Mouse (Mus musculus) T-helper 17 cell (primary cell): ENCODE results near the gene Btbd9.
"Not testable (repeated sequence)": the region's sequence is repeated elsewhere in the genome, so short reads cannot be mapped to it uniquely, and the experiment has no call there.

ENCODE experiments used
- in situ Hi-C, 2 experiments: fragments of 300-600 bp; cut with MboI, MseI; formaldehyde crosslinking; loops; 1 replicate in 1 of 2; 2 replicates in 1 of 2; pipeline ENCODE4 v1.15.1; 2025; ENCODE audit warnings: high pct_unique_total_duplicates in 2 of 2

The Btbd9 gene

DNA sequence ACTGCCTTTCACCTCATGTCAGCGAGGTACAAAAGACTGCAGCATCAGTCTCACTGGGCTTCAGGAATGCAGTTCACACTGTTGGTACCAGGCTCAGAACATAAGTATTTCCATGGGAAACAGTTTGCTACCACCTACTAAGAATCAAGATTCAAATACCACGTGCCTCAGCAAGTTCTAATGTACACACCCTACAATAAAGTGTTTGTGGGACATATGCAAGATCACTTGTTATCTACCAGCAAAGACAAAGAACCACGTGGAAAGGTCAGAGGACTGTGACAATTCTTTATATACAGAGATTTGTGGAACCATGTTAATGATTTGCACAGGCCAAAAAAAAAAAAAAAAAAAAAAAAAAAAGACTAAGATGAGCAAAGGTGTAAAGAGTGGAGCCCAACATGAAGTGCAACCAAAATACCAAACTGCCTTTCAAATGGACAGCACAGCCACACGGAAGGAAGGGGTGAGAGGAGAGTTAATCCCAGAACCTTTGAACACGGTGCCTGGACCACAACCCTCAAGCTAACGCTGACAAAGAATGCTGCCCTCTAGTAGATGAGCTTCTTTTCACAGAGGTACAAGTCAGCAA lies 12.7 kb downstream of the Btbd9 start:
- in situ Hi-C loops: no loop called here

DNA sequence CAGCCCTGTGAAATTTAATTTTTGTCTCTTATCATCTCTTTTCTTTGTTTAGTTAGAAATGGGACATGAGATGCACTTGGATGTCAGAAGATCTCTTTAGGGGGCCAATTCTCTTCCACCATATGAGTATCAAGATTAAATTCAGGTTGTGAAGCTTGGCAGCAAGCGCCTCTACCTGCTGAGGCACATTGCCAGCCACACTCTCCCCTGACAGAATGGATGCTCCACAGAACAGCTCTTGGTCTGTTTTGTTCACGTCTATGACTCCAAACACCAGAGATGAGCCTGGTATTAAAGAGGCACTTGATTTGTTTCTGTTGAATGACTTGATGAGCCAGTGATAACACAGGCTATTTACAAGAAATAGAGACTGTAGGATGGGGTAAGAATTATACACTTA lies 13.5 kb downstream of the Btbd9 start:
- in situ Hi-C loops: no loop called here

GRCm38 (mm10) chr17:30559536-30559935 lies 16.8 kb downstream of the Btbd9 start:
- in situ Hi-C loops: no loop called here

DNA sequence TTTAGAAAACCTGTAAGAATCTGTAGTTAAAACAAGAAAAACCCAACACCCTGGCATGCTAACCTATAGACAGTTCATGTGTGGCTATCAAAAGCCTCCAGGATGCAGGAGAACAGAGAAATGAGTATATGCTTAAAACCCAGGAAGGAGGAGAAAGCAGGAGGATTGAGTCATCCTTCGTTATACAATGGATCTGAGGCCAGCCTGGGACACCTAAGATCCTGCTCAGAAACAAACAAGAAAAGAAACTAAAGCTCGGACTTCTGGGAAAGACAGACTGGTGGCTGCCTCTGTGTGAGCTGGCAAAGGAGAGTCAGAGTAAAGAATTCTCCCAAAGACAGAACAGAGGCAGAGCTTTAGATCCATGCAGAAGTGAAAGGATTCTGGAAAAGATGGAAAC lies 17.7 kb downstream of the Btbd9 start:
- in situ Hi-C loops: no loop called here

DNA sequence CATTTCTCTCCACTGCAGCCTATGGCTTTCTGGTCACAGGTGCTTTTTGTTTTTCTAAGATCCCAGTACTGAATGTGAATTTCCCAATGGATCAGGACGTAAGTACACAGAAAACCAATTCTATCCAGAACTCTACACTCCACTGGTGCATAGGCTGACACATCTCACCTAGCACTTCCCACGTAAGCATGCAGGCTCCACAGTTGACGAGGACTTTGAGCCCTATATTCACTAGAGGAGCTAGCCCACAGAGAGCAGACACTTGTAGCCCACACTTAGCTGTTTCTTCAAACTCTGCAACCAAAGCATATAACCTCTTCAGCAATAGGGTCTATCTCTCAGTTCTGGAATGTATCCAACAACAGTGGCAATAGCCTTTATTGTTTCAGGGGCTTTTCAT lies 19.8 kb downstream of the Btbd9 start:
- in situ Hi-C loops: no loop called here

DNA sequence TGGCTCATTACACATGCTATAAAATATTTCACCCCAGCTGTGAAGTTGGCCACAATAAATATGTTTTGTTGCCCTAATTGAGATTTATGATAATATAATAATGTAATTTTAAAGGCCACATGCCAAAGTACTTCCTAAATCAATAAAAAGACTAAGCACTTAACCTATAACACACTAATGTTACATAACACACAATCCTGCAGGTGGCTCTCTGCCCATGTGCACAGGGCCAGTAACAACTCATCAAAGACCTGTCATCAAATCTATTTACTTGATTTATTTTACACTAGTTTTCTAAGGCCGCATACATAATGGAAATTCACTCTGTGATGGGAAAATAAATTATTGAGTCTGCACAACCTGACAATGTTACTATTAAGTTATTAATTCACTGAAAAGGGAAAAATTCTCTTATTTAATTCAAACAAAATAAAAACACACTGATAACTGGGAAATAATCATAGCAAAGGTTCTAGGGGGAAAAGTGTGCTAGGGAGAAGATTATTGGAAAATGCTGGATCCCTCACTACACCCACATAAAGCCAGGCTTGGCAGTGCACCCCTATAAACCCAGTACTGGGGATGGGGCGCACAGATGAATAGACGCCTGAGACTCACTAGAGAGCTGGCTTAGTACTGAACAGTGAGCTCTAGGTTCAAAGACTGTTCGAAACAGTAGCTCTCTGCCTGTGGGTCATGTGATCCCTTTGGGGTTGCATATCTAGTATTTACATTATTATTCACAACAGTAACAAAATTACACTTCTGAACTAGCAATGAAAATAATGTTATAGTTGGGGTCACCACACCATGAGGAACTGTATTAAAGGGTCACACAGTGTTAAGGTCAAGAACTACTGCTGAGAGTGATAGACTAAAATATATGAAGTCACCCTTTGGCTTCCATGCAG lies 23.0 kb downstream of the Btbd9 start:
- in situ Hi-C loops: no loop called here

- in situ Hi-C loops: no loop called here
Measured at GRCm38 (mm10) chr17:30550774-30551107, 25.5 kb downstream of the Btbd9 start.

GRCm38 (mm10) chr17:30549899-30550773 lies 26.2 kb downstream of the Btbd9 start:
- in situ Hi-C loops: no loop called here

DNA sequence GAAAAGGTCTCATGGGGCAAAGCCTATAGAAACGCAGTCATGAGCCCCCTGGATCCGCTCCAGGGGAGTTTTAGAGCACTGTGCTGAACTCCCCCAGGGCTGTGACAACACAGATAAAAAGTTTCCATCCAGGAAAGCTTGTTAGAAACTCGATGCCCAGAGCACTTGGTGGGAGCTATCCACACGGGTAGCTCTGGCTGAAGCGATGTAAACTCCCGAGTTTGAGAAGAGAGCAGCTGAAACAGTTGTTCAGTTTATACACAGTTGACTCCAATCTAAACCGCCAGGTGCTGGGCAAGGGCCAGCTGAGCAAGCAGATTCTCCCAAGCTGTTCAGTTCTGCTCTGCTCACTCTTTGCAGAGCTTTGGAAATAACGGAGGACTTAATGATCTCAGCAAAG lies 37.2 kb downstream of the Btbd9 start:
- in situ Hi-C loops: no loop called here

GRCm38 (mm10) chr17:30536651-30537050 lies 39.6 kb downstream of the Btbd9 start:
- in situ Hi-C loops: no loop called here

GRCm38 (mm10) chr17:30533098-30533497 lies 43.2 kb downstream of the Btbd9 start:
- in situ Hi-C loops: no loop called here

- in situ Hi-C loops: no loop called here
Measured at GRCm38 (mm10) chr17:30530542-30530940, 45.7 kb downstream of the Btbd9 start.

DNA sequence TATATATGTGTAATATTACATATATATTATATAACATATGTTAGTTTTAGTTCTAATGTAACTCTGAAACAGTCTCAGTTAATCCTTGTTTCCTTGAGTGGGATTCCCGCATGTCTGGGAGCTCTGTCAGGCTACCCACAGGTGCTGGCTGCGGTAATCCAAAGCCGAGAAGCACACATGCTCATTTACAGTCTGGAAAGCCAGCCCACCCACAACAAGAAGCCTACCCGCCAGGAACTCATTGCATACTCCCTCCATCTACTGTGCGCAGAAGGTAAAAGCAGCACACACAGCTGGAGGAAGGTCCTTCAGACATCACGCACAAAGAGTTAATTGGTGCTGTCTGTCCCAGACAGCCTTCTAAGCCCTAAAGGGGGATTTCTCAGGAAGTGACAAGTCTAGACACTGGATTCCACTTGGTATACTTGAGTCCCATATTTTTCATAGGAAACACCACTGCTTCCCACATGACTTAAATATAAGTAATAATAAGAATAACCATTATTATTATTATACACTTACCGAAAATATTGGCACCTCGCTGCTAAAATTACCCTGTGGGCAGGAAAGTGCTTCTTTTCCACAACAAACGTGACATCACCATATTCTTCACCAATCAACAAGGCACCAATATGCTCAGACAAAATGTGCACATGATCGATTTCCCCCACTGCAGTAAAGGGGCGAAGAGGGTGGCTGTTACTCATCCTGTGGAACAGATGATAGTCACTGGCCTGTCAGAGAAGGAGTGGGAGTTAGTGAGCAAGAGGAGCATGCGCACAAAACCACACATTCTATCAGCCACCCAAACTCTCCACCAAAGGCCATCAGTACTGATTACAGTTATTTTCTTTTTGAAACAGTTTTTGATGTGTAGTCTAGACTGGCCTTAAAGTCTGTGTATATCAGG lies 46.4 kb downstream of the Btbd9 start:
- in situ Hi-C loops: no loop called here

GRCm38 (mm10) chr17:30525405-30526295 lies 50.6 kb downstream of the Btbd9 start:
- in situ Hi-C loops: no loop called here

GRCm38 (mm10) chr17:30524451-30524850 lies 51.8 kb downstream of the Btbd9 start:
- in situ Hi-C loops: no loop called here

DNA sequence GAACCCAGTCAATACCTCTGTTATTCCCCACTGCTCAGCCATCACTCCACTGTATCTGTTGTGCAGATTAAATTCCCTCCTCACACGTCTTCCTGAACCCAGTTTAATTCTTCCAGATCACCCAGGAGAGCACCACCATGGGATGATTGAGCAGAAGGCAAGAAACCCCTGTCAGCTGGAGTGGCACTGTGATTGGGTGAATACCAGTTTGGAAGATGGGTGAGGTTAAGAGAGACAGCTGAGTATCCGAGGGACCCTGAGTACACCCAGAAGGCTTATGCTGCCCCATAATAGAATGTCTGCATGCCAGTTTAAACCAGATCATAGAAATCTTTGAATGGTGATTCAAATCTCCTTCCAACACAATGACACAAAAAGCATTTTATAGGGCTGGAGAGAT lies 52.5 kb downstream of the Btbd9 start:
- in situ Hi-C loops: no loop called here

GRCm38 (mm10) chr17:30522406-30523078 lies 53.7 kb downstream of the Btbd9 start:
- in situ Hi-C loops: no loop called here

DNA sequence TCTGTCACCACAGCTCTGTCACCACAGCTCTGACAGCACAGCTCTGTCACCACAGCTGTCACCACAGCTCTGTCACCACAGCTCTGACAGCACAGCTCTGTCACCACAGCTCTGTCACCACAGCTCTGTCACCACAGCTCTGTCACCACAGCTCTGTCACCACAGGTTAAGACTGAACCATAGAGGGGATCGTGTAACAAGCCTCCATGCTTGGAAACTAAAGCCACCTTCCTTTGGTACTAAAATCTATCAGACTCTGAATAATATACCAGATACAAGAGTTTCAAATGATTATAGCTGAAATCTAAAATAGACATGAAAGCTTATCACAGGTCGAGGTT lies 57.1 kb downstream of the Btbd9 start:
- in situ Hi-C loops: not testable (repeated sequence)

DNA sequence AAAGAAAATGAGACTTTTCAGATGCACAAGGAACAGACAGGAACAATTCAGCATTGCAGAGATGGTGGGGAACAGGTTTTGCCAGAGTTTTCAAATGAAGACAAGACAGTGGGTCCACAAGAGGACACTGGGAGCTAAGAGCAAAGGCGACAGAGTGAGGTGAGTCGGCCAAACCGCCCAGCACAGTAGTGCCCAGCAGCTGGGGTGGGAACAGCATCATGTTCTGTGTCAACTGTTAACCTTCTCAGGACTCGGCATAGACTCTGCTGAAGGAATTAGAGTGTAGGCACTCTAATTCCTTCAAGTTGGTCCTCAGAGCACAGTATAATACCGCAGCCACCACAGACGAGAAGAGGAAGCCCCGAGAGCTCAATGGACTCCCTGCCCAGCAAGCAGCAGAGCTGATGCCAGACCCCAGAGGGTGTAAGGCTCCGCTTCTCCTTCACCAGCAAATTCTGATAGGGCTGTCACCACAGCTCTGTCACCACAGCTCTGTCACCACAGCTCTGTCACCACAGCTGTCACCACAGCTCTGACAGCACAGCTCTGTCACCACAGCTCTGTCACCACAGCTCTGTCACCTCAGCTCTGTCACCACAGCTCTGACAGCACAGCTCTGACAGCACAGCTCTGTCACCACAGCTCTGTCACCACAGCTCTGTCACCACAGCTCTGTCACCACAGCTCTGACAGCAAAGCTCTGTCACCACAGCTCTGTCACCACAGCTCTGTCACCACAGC lies 57.7 kb downstream of the Btbd9 start:
- in situ Hi-C loops: no loop called here
